Mouse (Mus musculus): Measurements from ENCODE around the gene Dapk3.

GRCm38 (mm10) chr10:81154313-81154712 lies 28.5 kb upstream of the Dapk3 start:
- TF ChIP-seq POLR2A (IDR thresholded peaks at IDR 0.05; ENCODE audit: low read depth, low read length) (no peak), CTCF (IDR thresholded peaks at IDR 0.05; ENCODE audit: borderline replicate concordance, insufficient read depth, low read length) (no peak)
